Mouse (Mus musculus): ENCODE measurements at regions not wholly inside any gene's neighbourhood (a gene's known extent, or its start where the extent isn't known, plus 50 kb on each side); places are given as distances from the start of the nearest gene placed in this dataset.

DNA sequence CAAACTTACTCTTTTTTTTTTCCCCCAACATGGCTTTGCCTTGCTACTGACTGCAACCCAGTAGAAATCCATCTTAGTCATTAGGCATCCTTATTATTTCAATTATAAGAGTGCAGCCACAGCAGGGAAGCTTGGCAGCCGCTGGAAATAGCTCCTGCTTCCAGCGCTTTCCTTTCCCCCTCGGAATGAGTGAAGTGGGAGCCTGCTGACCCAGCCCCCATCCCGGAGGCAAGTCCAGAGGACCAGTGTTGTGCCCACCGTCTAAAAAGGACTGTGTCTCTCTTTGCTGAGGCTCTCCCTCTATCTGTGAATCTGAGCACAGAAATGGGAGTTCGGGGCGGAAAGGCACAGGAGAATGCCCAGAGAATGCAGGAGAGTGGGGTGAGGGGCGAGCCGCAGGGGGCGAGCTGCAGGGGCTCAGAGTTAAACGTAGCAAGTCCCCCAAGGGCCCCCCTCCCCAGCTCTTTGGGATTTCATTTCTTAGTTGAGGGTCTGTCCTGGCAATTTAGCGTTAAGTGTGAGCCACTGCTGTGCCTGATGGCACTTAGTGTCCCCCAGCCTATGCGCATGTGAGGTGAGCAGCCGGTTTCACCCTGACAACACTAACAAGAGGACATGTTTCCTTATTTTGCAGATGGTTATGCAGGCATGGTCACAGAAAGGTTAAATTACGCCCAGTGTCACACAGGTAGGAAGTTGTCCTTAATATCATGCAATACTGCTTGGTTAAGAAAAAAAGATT, 117.4 kb upstream of the Arid2 start:
- H3K4me1 ChIP-seq (ENCODE audit: control insufficient read depth, insufficient read depth, low read length) = peaks cover 2% of the 10 kb centered on the region; the same call in 1 of the 2 replicates
- WGBS = 15% methylated on average over 15 of the region's 15 CpGs
- H3K9me3 ChIP-seq (replicated peaks; ENCODE audit: control insufficient read depth, low read length) = no peaks in the 10 kb centered on the region
- H3K9ac ChIP-seq (ENCODE audit: low read length) = peak overlapping the region; percentile 63
- ATAC-seq (replicated peaks; ENCODE audit: extremely low read depth, insufficient read depth, low FRiP score) = no peak
- H3K4me2 ChIP-seq (ENCODE audit: low read depth, low read length) = peak overlapping the region; percentile 61
- H3K36me3 ChIP-seq (ENCODE audit: control insufficient read depth, insufficient read depth) = no peaks in the 10 kb centered on the region
- no peak overlapping the region for H3K27ac ChIP-seq (ENCODE audit: low read length)
- peak overlapping the region; percentile 40 for H3K4me3 ChIP-seq (ENCODE audit: low read length)
- no peaks in the 10 kb centered on the region for H3K27me3 ChIP-seq (ENCODE audit: control insufficient read depth, insufficient read depth, low read length)

DNA sequence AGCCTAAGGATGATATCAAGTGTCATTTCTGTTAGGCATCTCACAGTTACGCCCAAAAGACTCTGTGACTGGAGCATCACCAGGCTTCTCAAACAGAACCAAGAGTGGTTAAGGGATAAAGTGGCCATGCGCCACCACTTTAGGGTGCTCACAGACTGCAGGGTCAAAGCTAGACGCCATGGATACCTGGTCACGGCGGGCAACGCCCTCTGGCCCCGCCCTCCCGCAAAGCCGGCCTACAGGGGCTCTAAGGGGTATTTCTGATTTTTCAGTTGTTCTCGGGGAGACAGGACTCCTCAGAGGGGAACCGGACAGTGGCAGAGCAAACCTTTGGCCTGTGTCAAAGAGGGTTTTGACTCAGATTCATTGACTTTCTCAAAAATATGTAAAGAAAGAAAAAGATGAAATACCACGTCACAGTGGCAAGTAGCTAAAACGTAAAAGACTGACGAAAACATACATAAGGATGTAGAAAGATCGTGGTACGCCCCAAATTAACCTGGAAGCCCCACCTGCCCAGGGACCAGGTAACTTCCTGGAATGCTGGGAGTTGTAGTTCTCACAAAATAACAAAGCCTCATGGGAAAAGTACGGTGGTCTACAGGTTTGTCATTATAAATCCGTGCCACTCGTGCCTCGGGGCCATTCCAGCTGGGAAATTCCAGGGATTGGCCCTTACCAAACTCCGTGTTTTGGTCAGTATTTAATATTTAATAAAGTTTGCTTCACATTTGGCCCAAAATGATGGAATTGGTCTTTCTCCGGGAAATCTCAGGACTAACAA, 116.1 kb upstream of the Arid2 start:
- H3K4me3 ChIP-seq (ENCODE audit: low read length) = peak overlapping the region; percentile 28
- H3K36me3 ChIP-seq (ENCODE audit: control insufficient read depth, insufficient read depth) = no peaks in the 10 kb centered on the region
- peak overlapping the region; percentile 55 for H3K4me2 ChIP-seq (ENCODE audit: low read depth, low read length)
- whole genome bisulfite sequencing = 17% methylated on average over 22 of the region's 22 CpGs
- no peak overlapping the region for H3K9ac ChIP-seq (ENCODE audit: low read length)
- no peaks in the 10 kb centered on the region for H3K27me3 ChIP-seq (ENCODE audit: control insufficient read depth, insufficient read depth, low read length)
- H3K9me3 ChIP-seq (replicated peaks; ENCODE audit: control insufficient read depth, low read length) = no peaks in the 10 kb centered on the region
- H3K4me1 ChIP-seq (ENCODE audit: control insufficient read depth, insufficient read depth, low read length) = peaks cover 2% of the 10 kb centered on the region; the same call in 1 of the 2 replicates
- no peak for ATAC-seq (replicated peaks; ENCODE audit: extremely low read depth, insufficient read depth, low FRiP score)
- H3K27ac ChIP-seq (ENCODE audit: low read length) = no peak overlapping the region

DNA sequence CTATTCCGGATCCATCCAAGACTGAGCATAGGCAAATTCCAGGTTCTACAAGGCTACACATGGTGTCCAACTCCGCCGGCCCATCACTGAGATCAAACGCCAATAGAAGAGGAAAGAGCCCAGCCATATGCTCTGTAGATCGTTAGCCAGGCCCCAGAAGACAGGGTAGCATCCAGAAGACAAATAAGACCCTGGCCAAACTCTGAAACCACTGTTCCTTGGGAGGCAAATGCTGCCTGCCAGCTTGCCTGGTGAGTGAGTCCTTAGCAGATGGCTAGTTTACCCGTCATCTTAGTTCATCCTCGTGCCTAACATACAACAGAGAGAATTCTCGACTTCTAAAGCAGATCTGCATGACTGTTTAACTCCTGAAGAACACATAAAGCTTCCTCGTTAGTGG, 109.4 kb upstream of the Arid2 start:
- H3K27me3 ChIP-seq (ENCODE audit: control insufficient read depth, insufficient read depth, low read length) = no peaks in the 10 kb centered on the region
- H3K4me2 ChIP-seq (ENCODE audit: low read depth, low read length) = no peak overlapping the region
- no peaks in the 10 kb centered on the region for H3K36me3 ChIP-seq (ENCODE audit: control insufficient read depth, insufficient read depth)
- H3K9me3 ChIP-seq (replicated peaks; ENCODE audit: control insufficient read depth, low read length) = no peaks in the 10 kb centered on the region
- H3K27ac ChIP-seq (ENCODE audit: low read length) = no peak overlapping the region
- no peak overlapping the region for H3K9ac ChIP-seq (ENCODE audit: low read length)
- no peak overlapping the region for H3K4me3 ChIP-seq (ENCODE audit: low read length)
- no peak for ATAC-seq (replicated peaks; ENCODE audit: extremely low read depth, insufficient read depth, low FRiP score)
- H3K4me1 ChIP-seq (ENCODE audit: control insufficient read depth, insufficient read depth, low read length) = no peaks in the 10 kb centered on the region
- WGBS = 78% methylated on average over 9 of the region's 9 CpGs

DNA sequence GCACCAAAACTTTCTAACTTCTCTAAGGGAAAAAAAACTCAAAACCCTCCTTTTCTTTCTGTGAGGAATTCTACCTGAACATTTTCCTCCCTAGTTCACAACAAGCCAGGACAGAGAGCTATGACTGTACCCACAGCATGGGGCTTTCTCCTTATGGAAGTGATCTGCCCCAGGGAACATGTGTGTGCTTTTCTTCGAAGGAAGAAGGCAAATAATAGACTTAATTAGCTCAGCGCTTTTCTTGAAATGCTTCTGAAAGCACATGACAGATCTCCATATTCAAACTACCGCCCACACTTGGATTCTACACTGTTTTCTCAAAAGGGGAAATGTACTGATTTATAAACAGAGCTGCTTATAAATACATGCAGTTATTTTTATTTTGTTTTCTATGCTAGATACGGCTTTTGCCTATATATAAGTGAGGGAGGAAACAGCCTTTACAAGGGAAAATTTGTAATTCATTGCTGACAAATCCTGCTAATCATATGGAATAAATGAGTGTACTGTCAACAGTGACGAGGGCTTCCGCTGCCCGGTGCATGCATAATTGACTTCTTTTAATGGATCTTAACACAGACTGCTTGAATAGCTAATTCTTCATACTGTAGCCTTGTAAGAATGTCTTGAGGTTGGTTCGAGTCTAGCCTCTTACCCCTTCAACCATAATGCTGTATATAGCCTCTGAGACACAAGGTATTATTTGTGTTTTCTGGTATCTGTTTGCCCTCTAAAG, 108.8 kb upstream of the Arid2 start:
- Histone ChIP-seq H3K27ac (ENCODE audit: low read length) (no peak overlapping the region), H3K27me3 (ENCODE audit: control insufficient read depth, insufficient read depth, low read length) (no peaks in the 10 kb centered on the region), H3K4me2 (ENCODE audit: low read depth, low read length) (no peak overlapping the region), H3K4me1 (ENCODE audit: control insufficient read depth, insufficient read depth, low read length) (no peaks in the 10 kb centered on the region), H3K36me3 (ENCODE audit: control insufficient read depth, insufficient read depth) (no peaks in the 10 kb centered on the region), H3K9me3 (replicated peaks; ENCODE audit: control insufficient read depth, low read length) (peaks cover under 1% of the 10 kb centered on the region; the same call in 1 of the 2 replicates), H3K4me3 (ENCODE audit: low read length) (no peak overlapping the region), H3K9ac (ENCODE audit: low read length) (no peak overlapping the region)
- no peak for ATAC-seq (replicated peaks; ENCODE audit: extremely low read depth, insufficient read depth, low FRiP score)
- whole genome bisulfite sequencing = 80% methylated on average over 8 of the region's 8 CpGs

DNA sequence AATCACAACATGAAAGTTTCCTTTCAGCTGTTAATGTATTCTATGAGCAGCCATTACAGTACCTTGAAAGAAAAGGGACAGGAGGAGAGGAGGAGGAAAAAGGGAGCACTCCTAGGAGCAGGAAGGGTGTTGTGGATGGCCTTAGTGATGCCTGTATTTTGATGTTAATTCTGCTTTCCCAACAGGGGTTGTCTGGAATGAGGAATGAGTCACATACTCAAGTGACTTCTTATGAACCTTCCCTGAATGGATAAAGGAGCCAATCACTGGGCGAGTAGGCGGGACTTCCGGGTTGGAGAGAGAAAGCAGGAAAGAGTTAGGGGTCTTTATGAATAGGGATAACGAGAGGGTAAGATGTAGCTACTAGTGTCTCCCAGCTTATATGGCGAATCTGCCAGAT, 107.8 kb upstream of the Arid2 start:
- no peak for ATAC-seq (replicated peaks; ENCODE audit: extremely low read depth, insufficient read depth, low FRiP score)
- WGBS = 84% methylated on average over 5 of the region's 5 CpGs
- no peak overlapping the region for H3K27ac ChIP-seq (ENCODE audit: low read length)
- H3K9ac ChIP-seq (ENCODE audit: low read length) = no peak overlapping the region
- no peaks in the 10 kb centered on the region; the same call in 1 of the 2 replicates for H3K4me1 ChIP-seq (ENCODE audit: control insufficient read depth, insufficient read depth, low read length)
- no peaks in the 10 kb centered on the region for H3K27me3 ChIP-seq (ENCODE audit: control insufficient read depth, insufficient read depth, low read length)
- no peak overlapping the region for H3K4me2 ChIP-seq (ENCODE audit: low read depth, low read length)
- H3K4me3 ChIP-seq (ENCODE audit: low read length) = no peak overlapping the region
- peaks cover 3% of the 10 kb centered on the region; the same call in 1 of the 2 replicates for H3K9me3 ChIP-seq (replicated peaks; ENCODE audit: control insufficient read depth, low read length)
- no peaks in the 10 kb centered on the region for H3K36me3 ChIP-seq (ENCODE audit: control insufficient read depth, insufficient read depth)

DNA sequence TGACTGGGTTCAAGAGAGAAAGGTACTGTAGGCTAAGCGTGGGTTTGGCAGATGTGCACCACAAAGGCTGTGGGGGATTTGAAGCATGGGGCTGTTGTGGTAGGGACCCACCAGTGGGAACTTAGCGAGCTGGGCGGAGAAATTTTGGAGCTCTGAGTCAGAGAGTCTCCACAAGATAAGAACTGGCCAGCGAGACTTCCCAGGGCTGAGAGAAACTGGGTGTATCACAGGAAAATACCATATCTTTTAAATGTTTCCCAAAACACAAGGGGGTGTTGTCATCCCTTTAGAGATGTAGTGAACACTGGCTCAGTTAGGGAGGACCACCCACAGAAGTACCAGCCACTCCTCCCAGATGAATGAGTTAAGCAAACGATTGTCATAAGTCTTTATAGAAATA, 107.3 kb upstream of the Arid2 start:
- H3K4me2 ChIP-seq (ENCODE audit: low read depth, low read length) = no peak overlapping the region
- no peak overlapping the region for H3K9ac ChIP-seq (ENCODE audit: low read length)
- H3K27ac ChIP-seq (ENCODE audit: low read length) = no peak overlapping the region
- no peak overlapping the region for H3K4me3 ChIP-seq (ENCODE audit: low read length)
- H3K27me3 ChIP-seq (ENCODE audit: control insufficient read depth, insufficient read depth, low read length) = no peaks in the 10 kb centered on the region
- H3K4me1 ChIP-seq (ENCODE audit: control insufficient read depth, insufficient read depth, low read length) = peaks cover 5% of the 10 kb centered on the region
- WGBS = 52% methylated on average over 5 of the region's 5 CpGs
- ATAC-seq (replicated peaks; ENCODE audit: extremely low read depth, insufficient read depth, low FRiP score) = no peak
- H3K36me3 ChIP-seq (ENCODE audit: control insufficient read depth, insufficient read depth) = no peaks in the 10 kb centered on the region
- H3K9me3 ChIP-seq (replicated peaks; ENCODE audit: control insufficient read depth, low read length) = peaks cover 3% of the 10 kb centered on the region; the same call in 1 of the 2 replicates

DNA sequence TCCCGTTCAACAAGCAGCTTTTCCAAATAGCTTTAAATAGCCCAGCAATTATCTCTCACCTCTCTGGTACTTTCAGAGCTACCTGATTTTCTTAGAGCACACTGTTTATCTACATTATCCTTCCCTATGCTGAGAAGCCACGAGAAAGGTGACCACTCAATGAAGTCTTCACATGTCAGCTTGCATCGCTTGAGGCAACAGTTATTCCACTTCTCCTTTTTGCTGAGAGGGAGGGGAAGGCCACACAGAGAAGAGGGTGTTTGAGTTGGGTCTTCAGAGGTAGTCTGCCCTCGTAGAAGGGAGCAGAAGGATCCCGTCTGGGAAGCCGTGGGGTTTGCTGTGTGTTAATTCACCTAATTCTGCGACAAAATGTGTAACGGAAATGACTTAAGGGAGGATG, 106.3 kb upstream of the Arid2 start:
- Histone ChIP-seq H3K4me1 (ENCODE audit: control insufficient read depth, insufficient read depth, low read length) (peaks cover 12% of the 10 kb centered on the region), H3K9me3 (replicated peaks; ENCODE audit: control insufficient read depth, low read length) (peaks cover 3% of the 10 kb centered on the region; the same call in 1 of the 2 replicates), H3K36me3 (ENCODE audit: control insufficient read depth, insufficient read depth) (no peaks in the 10 kb centered on the region), H3K9ac (ENCODE audit: low read length) (no peak overlapping the region), H3K27ac (ENCODE audit: low read length) (no peak overlapping the region), H3K27me3 (ENCODE audit: control insufficient read depth, insufficient read depth, low read length) (no peaks in the 10 kb centered on the region), H3K4me3 (ENCODE audit: low read length) (no peak overlapping the region), H3K4me2 (ENCODE audit: low read depth, low read length) (no peak overlapping the region)
- no peak for ATAC-seq (replicated peaks; ENCODE audit: extremely low read depth, insufficient read depth, low FRiP score)
- 82% methylated on average over 8 of the region's 8 CpGs for WGBS

DNA sequence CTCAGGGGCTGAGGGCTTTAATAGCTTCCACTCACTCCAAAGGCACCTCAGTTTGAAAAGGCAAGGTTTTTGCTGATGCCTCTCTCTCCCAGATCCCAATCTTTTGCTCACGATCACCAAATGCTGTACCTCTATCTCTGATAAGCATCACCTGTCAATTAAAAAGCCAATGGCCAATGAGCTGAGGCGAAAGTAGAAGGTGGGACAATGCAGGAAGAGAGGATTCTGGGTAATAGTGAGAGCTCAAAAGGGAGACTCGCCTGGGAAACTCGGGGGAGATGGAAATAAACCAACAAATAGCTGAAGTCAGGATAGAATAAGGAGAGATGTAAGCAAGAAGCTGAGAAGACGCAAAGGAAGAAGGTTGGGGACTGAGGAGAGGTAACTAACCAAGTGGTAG, 105.0 kb upstream of the Arid2 start:
- Histone ChIP-seq H3K36me3 (ENCODE audit: control insufficient read depth, insufficient read depth) (no peaks in the 10 kb centered on the region), H3K27ac (ENCODE audit: low read length) (no peak overlapping the region), H3K4me3 (ENCODE audit: low read length) (no peak overlapping the region), H3K4me1 (ENCODE audit: control insufficient read depth, insufficient read depth, low read length) (peaks cover 15% of the 10 kb centered on the region), H3K9me3 (replicated peaks; ENCODE audit: control insufficient read depth, low read length) (peaks cover 3% of the 10 kb centered on the region; the same call in 1 of the 2 replicates), H3K27me3 (ENCODE audit: control insufficient read depth, insufficient read depth, low read length) (no peaks in the 10 kb centered on the region), H3K4me2 (ENCODE audit: low read depth, low read length) (no peak overlapping the region), H3K9ac (ENCODE audit: low read length) (no peak overlapping the region)
- ATAC-seq (replicated peaks; ENCODE audit: extremely low read depth, insufficient read depth, low FRiP score) = no peak
- 75% methylated on average over 5 of the region's 5 CpGs for WGBS

Measured in heart, embryonic 16.5 days (tissue).